ENCODE assay signal across 8 mouse cellular contexts in genomic region chr14:61648685-61649504, GRCm38 (mm10). TPM values are rescaled to one million over a fixed set of nuclear protein-coding genes. Genes with fewer than 3 reads are reported as not detected.
DNase-seq lines count a peak whose midpoint lies in the region; ATAC-seq and TF ChIP-seq lines count a peak whose summit lies in the region.

No protein-coding gene starts in this region.

- peak; percentile 76 for DNase-seq in G1E (ENCODE audit: low spot score)
- DNase-seq in cerebellum, adult 18-20 months, result peak; percentile 93 to 96
- DNase-seq in heart, postnatal 4 days, result peak; percentile 97
- DNase-seq in layer of hippocampus, adult 8-10 months (ENCODE audit: low spot score in 2 of 2), result peak; percentile 85 to 91
- peak; percentile 94 for DNase-seq in ovary, adult 18-20 months (ENCODE audit: low spot score)
- DNase-seq in thymus, postnatal 0 days (ENCODE audit: low spot score), result peak; percentile 98

- H3K9ac ChIP-seq in forebrain, embryonic 16.5 days (replicated peaks; ENCODE audit: low read depth, low read length), result peak overlapping the region; percentile 86
- peak overlapping the region; percentile 95 for H3K9ac ChIP-seq in lung, embryonic 15.5 days

- H3K27me3 ChIP-seq in G1E (ENCODE audit: insufficient read depth, low read length), result no peaks in the 10 kb centered on the region
- H3K27me3 ChIP-seq in forebrain, embryonic 16.5 days (replicated peaks; ENCODE audit: control insufficient read depth, insufficient read depth, low read length), result no peaks in the 10 kb centered on the region
- H3K27me3 ChIP-seq in lung, embryonic 15.5 days, result no peaks in the 10 kb centered on the region

- H3K9me3 ChIP-seq in G1E (replicated peaks), result no peaks in the 10 kb centered on the region
- H3K9me3 ChIP-seq in forebrain, embryonic 16.5 days (ENCODE audit: control insufficient read depth, low read length), result no peaks in the 10 kb centered on the region
- H3K9me3 ChIP-seq in lung, embryonic 15.5 days, result no peaks in the 10 kb centered on the region

- H3K27ac ChIP-seq in forebrain, embryonic 16.5 days (ENCODE audit: low read length), result peak overlapping the region; percentile 88
- peak overlapping the region; percentile 98 for H3K27ac ChIP-seq in lung, embryonic 15.5 days

- H3K4me3 ChIP-seq in G1E (ENCODE audit: low read depth, low read length), result peak overlapping the region; percentile 86
- H3K4me3 ChIP-seq in forebrain, embryonic 16.5 days (replicated peaks; ENCODE audit: low read length), result peak overlapping the region; percentile 82
- H3K4me3 ChIP-seq in lung, embryonic 15.5 days, result peak overlapping the region; percentile 92

- WGBS in forebrain, embryonic 16.5 days, result 2% methylated on average over 62 of the region's 62 CpGs
- 1% methylated on average over 62 of the region's 62 CpGs for WGBS in lung, embryonic 15.5 days

- ATAC-seq in G1E (ENCODE audit: extremely low read depth, insufficient number of reproducible peaks, low FRiP score, poor library complexity, severe bottlenecking), result peak; percentile 64
- ATAC-seq in forebrain, embryonic 16.5 days, result peak; percentile 95
- ATAC-seq in lung, embryonic 15.5 days (ENCODE audit: borderline replicate concordance, extremely low read depth, low FRiP score, low TSS enrichment), result peak; percentile 95

- no peak for TF ChIP-seq CTCF in G1E (IDR thresholded peaks at IDR 0.05; ENCODE audit: low read depth, low read length)

- H3K36me3 ChIP-seq in G1E (replicated peaks), result peaks cover 11% of the 10 kb centered on the region
- no peaks in the 10 kb centered on the region for H3K36me3 ChIP-seq in forebrain, embryonic 16.5 days (ENCODE audit: control insufficient read depth, insufficient read depth)
- no peaks in the 10 kb centered on the region for H3K36me3 ChIP-seq in lung, embryonic 15.5 days

- H3K4me2 ChIP-seq in forebrain, embryonic 16.5 days (ENCODE audit: low read length), result peak overlapping the region; percentile 81
- H3K4me2 ChIP-seq in lung, embryonic 15.5 days, result peak overlapping the region; percentile 65

- H3K4me1 ChIP-seq in G1E (ENCODE audit: insufficient read depth, low read depth, low read length), result peaks cover 32% of the 10 kb centered on the region
- H3K4me1 ChIP-seq in forebrain, embryonic 16.5 days (replicated peaks; ENCODE audit: control insufficient read depth, insufficient read depth, low read length), result peaks cover 10% of the 10 kb centered on the region
- peaks cover 12% of the 10 kb centered on the region for H3K4me1 ChIP-seq in lung, embryonic 15.5 days

RNA-seq across cellular contexts. Expression of gene Kcnrg, which starts 41.6 kb away (rescaled TPM):
- total RNA-seq in G1E (2014; fragmentation: Nextera tagmentation) (0.83 and 1.2 TPM in 2 replicates), G1E (2017) (0.29 and 0.55 TPM in 2 replicates)
- not detected in 2 replicates for polyA plus RNA-seq in G1E (2012)
- 3.7 and 4.4 TPM in 2 replicates for polyA plus RNA-seq in forebrain, embryonic 16.5 days (2015; fragmentation: Nextera tagmentation; extraction: Ambion mirVana)
- total RNA-seq in heart, postnatal 4 days (2021), result under 1 TPM; 0.24 to 0.25 TPM
- 1 to 10 TPM in 1 of 4 experiments, under 1 TPM in 3; 0.43 to 1.5 (median 0.71) TPM for total RNA-seq in layer of hippocampus, adult 8-10 months (2022)
- 1.0 and 1.4 TPM in 2 replicates for polyA plus RNA-seq in lung, embryonic 15.5 days (2015; fragmentation: Nextera tagmentation; extraction: Ambion mirVana)
- polyA plus RNA-seq in thymus, postnatal 0 days (2015; fragmentation: Nextera tagmentation; extraction: Ambion mirVana), result 0.91 and 1.3 TPM in 2 replicates

RNA-seq across cellular contexts. Expression of gene Trim13, which starts 50.8 kb away (rescaled TPM):
- total RNA-seq in G1E (2014; fragmentation: Nextera tagmentation), result 4.2 and 9.4 TPM in 2 replicates
- 4.6 and 4.9 TPM in 2 replicates for total RNA-seq in G1E (2017)
- 0.10 and 0.18 TPM in 2 replicates for polyA plus RNA-seq in G1E (2012)
- 67.4 and 70.5 TPM in 2 replicates for polyA plus RNA-seq in forebrain, embryonic 16.5 days (2015; fragmentation: Nextera tagmentation; extraction: Ambion mirVana)
- total RNA-seq in heart, postnatal 4 days (2021), result 10 to 100 TPM in 1 of 2 experiments, 1 to 10 TPM in 1; 9.7 to 11.3 TPM
- 10 to 100 TPM; 11.3 to 15.1 (median 14.5) TPM for total RNA-seq in layer of hippocampus, adult 8-10 months (2022)
- polyA plus RNA-seq in lung, embryonic 15.5 days (2015; fragmentation: Nextera tagmentation; extraction: Ambion mirVana), result 15.7 and 17.1 TPM in 2 replicates
- polyA plus RNA-seq in thymus, postnatal 0 days (2015; fragmentation: Nextera tagmentation; extraction: Ambion mirVana), result 18.2 and 19.2 TPM in 2 replicates

Comparison
In these comparisons a context has a peak if more than half of its experiments do, and no peak if none do; other contexts are left out.
1. Peak in every context shown above with its lines: DNase-seq, ATAC-seq, H3K4me3 ChIP-seq and H3K27ac ChIP-seq.
2. RNA of gene Trim13, which starts 50.8 kb away (polyA plus RNA-seq): 67.4 to 70.5 TPM in forebrain, embryonic 16.5 days, 18.2 to 19.2 TPM in thymus, postnatal 0 days and 15.7 to 17.1 TPM in lung, embryonic 15.5 days; 0.10 to 0.18 TPM in G1E; every median in the first group is over 10 times any median in the second.